Mouse (Mus musculus) limb, embryonic 11.5 days (tissue): ENCODE results near the gene Chchd10. TPM values are rescaled to one million over a fixed set of nuclear protein-coding genes. Genes with fewer than 3 reads are reported as not detected.

Experiments used
- ATAC-seq: fragments of 200-750 bp; cut with Nextera tagmentation; 2 replicates; pipeline ENCODE4 v1.8.0; 2017; ENCODE audit warnings: low read depth; ENCODE audit not compliant: insufficient number of reproducible peaks, low FRiP score, low TSS enrichment
- DNase-seq: peaks from one replicate; pipeline ENCODE4 v3.0.0-alpha.2; 2015; ENCODE audit warnings: low spot score
- H3K27ac ChIP-seq: fragments of 300-500 bp; sonication (generic); replicated peaks from 2 replicates; pipeline ENCODE4 v1.5.1; 2014; ENCODE audit warnings: low read depth, mild to moderate bottlenecking, low read length
- H3K27me3 ChIP-seq: fragments of 300-500 bp; sonication (generic); 2 replicates; pipeline ENCODE4 v1.6.1; 2014; ENCODE audit warnings: mild to moderate bottlenecking, low read length, mixed read lengths; ENCODE audit not compliant: control insufficient read depth, insufficient read depth
- H3K36me3 ChIP-seq: fragments of 300-500 bp; sonication (generic); 2 replicates; pipeline ENCODE4 v1.6.1; 2014; ENCODE audit warnings: mild to moderate bottlenecking, low read length, moderate library complexity, mixed read lengths; ENCODE audit not compliant: control insufficient read depth, insufficient read depth
- H3K4me1 ChIP-seq: fragments of 300-500 bp; sonication (generic); 2 replicates; pipeline ENCODE4 v1.6.1; 2014; ENCODE audit warnings: low read length, mixed read lengths; ENCODE audit not compliant: control insufficient read depth, insufficient read depth
- H3K4me2 ChIP-seq: fragments of 300-500 bp; sonication (generic); 2 replicates; pipeline ENCODE4 v1.6.1; 2014; ENCODE audit warnings: low read depth, mild to moderate bottlenecking, moderate library complexity; ENCODE audit not compliant: severe bottlenecking
- H3K4me3 ChIP-seq: fragments of 300-500 bp; sonication (generic); 2 replicates; pipeline ENCODE4 v1.5.1; 2014; ENCODE audit warnings: low read depth, low read length
- H3K9ac ChIP-seq: fragments of 300-500 bp; sonication (generic); 2 replicates; pipeline ENCODE4 v1.6.1; 2014; ENCODE audit warnings: mild to moderate bottlenecking, low read length
- H3K9me3 ChIP-seq: fragments of 300-500 bp; sonication (generic); 2 replicates; pipeline ENCODE4 v1.6.1; 2016; ENCODE audit warnings: low read length; ENCODE audit not compliant: control insufficient read depth
- WGBS: fragments of 180-500 bp; shearing (Covaris S2); extraction: QIAGEN DNeasy Blood & Tissue Kit; methylation state at CpG from one replicate; pipeline ENCODE4 v1.1.7; 2014; 5-methylcytosine and 5-hydroxymethylcytosine counted together
- polyA plus RNA-seq: library from polyadenylated mRNA; unstranded; fragments of >200 nt; fragmentation: Nextera tagmentation; extraction: Ambion mirVana; gene quantifications from 2 replicates; pipeline ENCODE4 v1.2.1, GENCODE M21; 2014

Chchd10 gene
- polyA plus RNA-seq, 1 experiment from 2014 or later = 6.2 TPM

GRCm38 (mm10) chr10:75916840-75917239 is 16.1 kb upstream of the Chchd10 start:
- Histone ChIP-seq H3K27ac (no peak overlapping the region), H3K27me3 (no peaks in the 10 kb centered on the region), H3K9ac (no peak overlapping the region), H3K36me3 (peaks cover 2% of the 10 kb centered on the region; the same call in 1 of the 2 replicates), H3K9me3 (no peaks in the 10 kb centered on the region), H3K4me1 (peaks cover 8% of the 10 kb centered on the region; the same call in 1 of the 2 replicates), H3K4me2 (no peak overlapping the region), H3K4me3 (no peak overlapping the region)
- WGBS = 39% methylated on average over 8 of the region's 8 CpGs
- peak; percentile 54 for DNase-seq
- no peak for ATAC-seq

- Histone ChIP-seq H3K27me3 (no peaks in the 10 kb centered on the region), H3K9ac (no peak overlapping the region), H3K4me3 (no peak overlapping the region), H3K36me3 (no peaks in the 10 kb centered on the region; the same call in 1 of the 2 replicates), H3K9me3 (no peaks in the 10 kb centered on the region), H3K4me1 (peaks cover 12% of the 10 kb centered on the region), H3K4me2 (no peak overlapping the region), H3K27ac (no peak overlapping the region)
- WGBS = 91% methylated on average over 5 of the region's 5 CpGs
- no peak for DNase-seq
- ATAC-seq = no peak
Measured at GRCm38 (mm10) chr10:75919026-75919425, 13.9 kb upstream of the Chchd10 start.

- no peaks in the 10 kb centered on the region for H3K9me3 ChIP-seq
- H3K4me1 ChIP-seq = peaks cover 12% of the 10 kb centered on the region
- H3K9ac ChIP-seq = peak within 1 kb of the TSS; percentile 89
- H3K27ac ChIP-seq = peak within 1 kb of the TSS; percentile 84
- peak within 1 kb of the TSS; percentile 66 for H3K4me3 ChIP-seq
- DNase-seq = peak; percentile 95
- no peaks in the 10 kb centered on the region for H3K27me3 ChIP-seq
- no peaks in the 10 kb centered on the region; the same call in 1 of the 2 replicates for H3K36me3 ChIP-seq
- H3K4me2 ChIP-seq = peak within 1 kb of the TSS; percentile 73
- ATAC-seq = peak; percentile 83
- WGBS = under 1% methylated on average over 75 of the region's 76 CpGs
Measured at GRCm38 (mm10) chr10:75921026-75921725, 11.8 kb upstream of the Chchd10 start, which contains the start of gene Smarcb1. Gene Smarcb1, minus strand, starts transcription at chr10:75921617.

GRCm38 (mm10) chr10:75921726-75922560 is 11.0 kb upstream of the Chchd10 start:
- Histone ChIP-seq H3K9ac (peak overlapping the region; percentile 89), H3K4me2 (peak overlapping the region; percentile 73), H3K36me3 (no peaks in the 10 kb centered on the region; the same call in 1 of the 2 replicates), H3K4me3 (peak overlapping the region; percentile 66), H3K9me3 (no peaks in the 10 kb centered on the region), H3K4me1 (peaks cover 9% of the 10 kb centered on the region), H3K27ac (peak overlapping the region; percentile 84; the same call in 1 of the 2 replicates), H3K27me3 (no peaks in the 10 kb centered on the region)
- ATAC-seq (0 out of 2 replicates have a peak, but pooled peaks have one; percentile 1), DNase-seq (no peak)
- 5% methylated on average over 22 of the region's 22 CpGs for WGBS

GRCm38 (mm10) chr10:75924324-75924723 is 8.6 kb upstream of the Chchd10 start:
- no peak overlapping the region for H3K27ac ChIP-seq
- no peak for DNase-seq
- H3K4me2 ChIP-seq = no peak overlapping the region
- H3K36me3 ChIP-seq = no peaks in the 10 kb centered on the region; the same call in 1 of the 2 replicates
- no peak overlapping the region for H3K4me3 ChIP-seq
- H3K4me1 ChIP-seq = peaks cover 6% of the 10 kb centered on the region
- no peaks in the 10 kb centered on the region for H3K9me3 ChIP-seq
- H3K27me3 ChIP-seq = no peaks in the 10 kb centered on the region
- ATAC-seq = no peak
- 68% methylated on average over 2 of the region's 2 CpGs for WGBS
- H3K9ac ChIP-seq = no peak overlapping the region

GRCm38 (mm10) chr10:75926396-75926795 is 6.5 kb upstream of the Chchd10 start:
- Histone ChIP-seq H3K36me3 (no peaks in the 10 kb centered on the region; the same call in 1 of the 2 replicates), H3K4me2 (no peak overlapping the region)

GRCm38 (mm10) chr10:75930304-75930703 is 2.6 kb upstream of the Chchd10 start:
- ATAC-seq (no peak), DNase-seq (no peak)
- Histone ChIP-seq H3K4me3 (no peak overlapping the region), H3K36me3 (no peaks in the 10 kb centered on the region; the same call in 1 of the 2 replicates), H3K4me1 (peaks cover 9% of the 10 kb centered on the region), H3K9ac (no peak overlapping the region), H3K9me3 (no peaks in the 10 kb centered on the region), H3K4me2 (no peak overlapping the region), H3K27me3 (peaks cover 2% of the 10 kb centered on the region; the same call in 1 of the 2 replicates), H3K27ac (no peak overlapping the region)
- 31% methylated on average over 6 of the region's 6 CpGs for WGBS

More at GRCm38 (mm10) chr10:75926396-75926795, 6.5 kb upstream of the Chchd10 start:
- H3K9me3 ChIP-seq = no peaks in the 10 kb centered on the region
- no peak overlapping the region for H3K4me3 ChIP-seq
- 72% methylated on average over 13 of the region's 13 CpGs for WGBS
- peaks cover 6% of the 10 kb centered on the region for H3K4me1 ChIP-seq
- DNase-seq = no peak
- no peak for ATAC-seq
- peaks cover 2% of the 10 kb centered on the region; the same call in 1 of the 2 replicates for H3K27me3 ChIP-seq
- H3K9ac ChIP-seq = 0 out of 2 replicates have a peak overlapping the region, but pooled peaks have one; percentile 12
- H3K27ac ChIP-seq = no peak overlapping the region

GRCm38 (mm10) chr10:75931311-75931710 is 1.6 kb upstream of the Chchd10 start:
- H3K9ac ChIP-seq = peak overlapping the region; percentile 92
- peak overlapping the region; percentile 67 for H3K4me3 ChIP-seq
- H3K36me3 ChIP-seq = no peaks in the 10 kb centered on the region; the same call in 1 of the 2 replicates
- ATAC-seq = no peak
- no peaks in the 10 kb centered on the region for H3K9me3 ChIP-seq
- DNase-seq = no peak
- peaks cover 12% of the 10 kb centered on the region for H3K4me1 ChIP-seq
- peak overlapping the region; percentile 86 for H3K4me2 ChIP-seq
- H3K27me3 ChIP-seq = peaks cover 8% of the 10 kb centered on the region; the same call in 1 of the 2 replicates
- WGBS = 32% methylated on average over 7 of the region's 7 CpGs
- no peak overlapping the region for H3K27ac ChIP-seq
